Mouse (Mus musculus): ENCODE measurements around the gene Enthd1. TPM values are rescaled to one million over a fixed set of nuclear protein-coding genes. Genes with fewer than 3 reads are reported as not detected.

The Enthd1 gene
- total RNA-seq, 2 experiments from 2014 or later = not detected

GRCm38 (mm10) chr15:80482348-80482747, 82.6 kb downstream of the Enthd1 start:
- H3K27ac ChIP-seq = no peak overlapping the region

GRCm38 (mm10) chr15:80474429-80475002, 90.4 kb downstream of the Enthd1 start:
- TF ChIP-seq CTCF (conservative IDR thresholded peaks at IDR 0.05) = no peak
- no peak for DNase-seq (ENCODE audit: low spot score in 2 of 2)
- Histone ChIP-seq H3K27ac (no peak overlapping the region), H3K4me3 (no peak overlapping the region)

More at GRCm38 (mm10) chr15:80482348-80482747, 82.6 kb downstream of the Enthd1 start:
- TF ChIP-seq CTCF (conservative IDR thresholded peaks at IDR 0.05) = no peak
- H3K4me3 ChIP-seq = no peak overlapping the region
- DNase-seq (ENCODE audit: low spot score in 2 of 2) = no peak

GRCm38 (mm10) chr15:80467876-80468275, 97.1 kb downstream of the Enthd1 start:
- TF ChIP-seq CTCF (conservative IDR thresholded peaks at IDR 0.05) = no peak
- DNase-seq (ENCODE audit: low spot score in 2 of 2) = no peak

GRCm38 (mm10) chr15:80462106-80462505, 102.8 kb downstream of the Enthd1 start:
- TF ChIP-seq CTCF (conservative IDR thresholded peaks at IDR 0.05) = no peak
- no peak overlapping the region for H3K27ac ChIP-seq
- H3K4me3 ChIP-seq = no peak overlapping the region
- DNase-seq (ENCODE audit: low spot score in 2 of 2) = no peak

More at GRCm38 (mm10) chr15:80467876-80468275, 97.1 kb downstream of the Enthd1 start:
- Histone ChIP-seq H3K27ac (no peak overlapping the region), H3K4me3 (no peak overlapping the region)

GRCm38 (mm10) chr15:80461446-80461845, 103.5 kb downstream of the Enthd1 start:
- no peak for DNase-seq (ENCODE audit: low spot score in 2 of 2)
- no peak for TF ChIP-seq CTCF (conservative IDR thresholded peaks at IDR 0.05)
- Histone ChIP-seq H3K27ac (no peak overlapping the region), H3K4me3 (no peak overlapping the region)

GRCm38 (mm10) chr15:80460011-80460410, 104.9 kb downstream of the Enthd1 start:
- TF ChIP-seq CTCF (conservative IDR thresholded peaks at IDR 0.05) = no peak
- DNase-seq (ENCODE audit: low spot score in 2 of 2) = peak in 1 of 2 experiments; percentile 8
- Histone ChIP-seq H3K27ac (no peak overlapping the region), H3K4me3 (peak overlapping the region; percentile 9; the same call in 1 of the 2 replicates)

- TF ChIP-seq CTCF (conservative IDR thresholded peaks at IDR 0.05) = no peak
- DNase-seq (ENCODE audit: low spot score in 2 of 2) = no peak
- H3K27ac ChIP-seq = no peak overlapping the region
- H3K4me3 ChIP-seq = no peak overlapping the region
Measured at GRCm38 (mm10) chr15:80457984-80458383, 107.0 kb downstream of the Enthd1 start.

- DNase-seq (ENCODE audit: low spot score in 2 of 2) = no peak
- H3K27ac ChIP-seq = no peak overlapping the region
- H3K4me3 ChIP-seq = no peak overlapping the region
- no peak for TF ChIP-seq CTCF (conservative IDR thresholded peaks at IDR 0.05)
Measured at GRCm38 (mm10) chr15:80454486-80454885, 110.5 kb downstream of the Enthd1 start.

- Histone ChIP-seq H3K27ac (no peak overlapping the region), H3K4me3 (no peak overlapping the region)
- DNase-seq (ENCODE audit: low spot score in 2 of 2) = no peak
- no peak for TF ChIP-seq CTCF (conservative IDR thresholded peaks at IDR 0.05)
Measured at GRCm38 (mm10) chr15:80452425-80452824, 112.5 kb downstream of the Enthd1 start.

- TF ChIP-seq CTCF (conservative IDR thresholded peaks at IDR 0.05) = no peak
- DNase-seq (ENCODE audit: low spot score in 2 of 2) = no peak
- peak overlapping the region; percentile 70 for H3K27ac ChIP-seq
- no peak overlapping the region for H3K4me3 ChIP-seq
Measured at GRCm38 (mm10) chr15:80445956-80446687, 118.8 kb downstream of the Enthd1 start.

- TF ChIP-seq CTCF (conservative IDR thresholded peaks at IDR 0.05) = no peak
- Histone ChIP-seq H3K27ac (no peak overlapping the region), H3K4me3 (no peak overlapping the region)
- DNase-seq (ENCODE audit: low spot score in 2 of 2) = no peak
Measured at GRCm38 (mm10) chr15:80440195-80440594, 124.8 kb downstream of the Enthd1 start.

- no peak overlapping the region for H3K27ac ChIP-seq
- no peak overlapping the region for H3K4me3 ChIP-seq
- DNase-seq (ENCODE audit: low spot score in 2 of 2) = no peak
- TF ChIP-seq CTCF (conservative IDR thresholded peaks at IDR 0.05) = no peak
Measured at GRCm38 (mm10) chr15:80438423-80438822, 126.5 kb downstream of the Enthd1 start.

GRCm38 (mm10) chr15:80437996-80438395, 127.0 kb downstream of the Enthd1 start:
- Histone ChIP-seq H3K4me3 (no peak overlapping the region), H3K27ac (no peak overlapping the region)
- DNase-seq (ENCODE audit: low spot score in 2 of 2) = no peak
- no peak for TF ChIP-seq CTCF (conservative IDR thresholded peaks at IDR 0.05)

- DNase-seq (ENCODE audit: low spot score in 2 of 2) = no peak
- no peak overlapping the region for H3K4me3 ChIP-seq
- H3K27ac ChIP-seq = no peak overlapping the region
- no peak for TF ChIP-seq CTCF (conservative IDR thresholded peaks at IDR 0.05)
Measured at GRCm38 (mm10) chr15:80436961-80437360, 128.0 kb downstream of the Enthd1 start.
